Mouse (Mus musculus) heart, embryonic 16.5 days (tissue): ENCODE data around the gene Flrt2. TPM values are rescaled to one million over a fixed set of nuclear protein-coding genes. Genes with fewer than 3 reads are reported as not detected.
A peak's percentile ranks its signal among the peaks of the same experiment; 100 is the strongest.

ENCODE experiments used
- ATAC-seq: fragments of 200-750 bp; cut with Nextera tagmentation; replicated peaks from 2 replicates; pipeline ENCODE4 v1.8.0; 2017; ENCODE audit warnings: moderate number of reproducible peaks; ENCODE audit not compliant: insufficient read depth, low FRiP score; ENCODE audit errors: extremely low read depth
- H3K27ac ChIP-seq: fragments of 300-500 bp; sonication (generic); 2 replicates; pipeline ENCODE4 v1.5.1; 2014; ENCODE audit warnings: mild to moderate bottlenecking, low read length, control low read depth, moderate library complexity
- H3K27me3 ChIP-seq: fragments of 300-500 bp; sonication (generic); 2 replicates; pipeline ENCODE4 v1.6.1; 2014; ENCODE audit warnings: low read length, mixed read lengths; ENCODE audit not compliant: control insufficient read depth, insufficient read depth
- H3K36me3 ChIP-seq: fragments of 300-500 bp; sonication (generic); 2 replicates; pipeline ENCODE4 v1.6.1; 2014; ENCODE audit not compliant: control insufficient read depth, insufficient read depth
- H3K4me1 ChIP-seq: fragments of 300-500 bp; sonication (generic); 2 replicates; pipeline ENCODE4 v1.6.1; 2014; ENCODE audit warnings: low read length, mixed read lengths; ENCODE audit not compliant: control insufficient read depth, insufficient read depth
- H3K4me2 ChIP-seq: fragments of 300-500 bp; sonication (generic); 2 replicates; pipeline ENCODE4 v1.6.1; 2014; ENCODE audit warnings: low read depth, mild to moderate bottlenecking, control low read depth, low read length
- H3K4me3 ChIP-seq: fragments of 300-500 bp; sonication (generic); 2 replicates; pipeline ENCODE4 v1.5.1; 2014; ENCODE audit warnings: mild to moderate bottlenecking, control low read depth, low read length
- H3K9ac ChIP-seq: fragments of 300-500 bp; sonication (generic); 2 replicates; pipeline ENCODE4 v1.6.1; 2014; ENCODE audit warnings: low read length, control low read depth
- H3K9me3 ChIP-seq: fragments of 300-500 bp; sonication (generic); replicated peaks from 2 replicates; pipeline ENCODE4 v1.6.1; 2016; ENCODE audit warnings: low read length; ENCODE audit not compliant: control insufficient read depth
- WGBS: fragments of 180-500 bp; shearing (Covaris S2); extraction: QIAGEN DNeasy Blood & Tissue Kit; methylation state at CpG from one replicate; pipeline ENCODE4 v1.1.7; 2014; 5-methylcytosine and 5-hydroxymethylcytosine counted together
- polyA plus RNA-seq: library from polyadenylated mRNA; unstranded; fragments of >200 nt; fragmentation: Nextera tagmentation; extraction: Ambion mirVana; gene quantifications from 2 replicates; pipeline ENCODE4 v1.2.1, GENCODE M21; 2015

The Flrt2 gene
- polyA plus RNA-seq, 1 experiment from 2014 or later = 14.4 TPM

DNA sequence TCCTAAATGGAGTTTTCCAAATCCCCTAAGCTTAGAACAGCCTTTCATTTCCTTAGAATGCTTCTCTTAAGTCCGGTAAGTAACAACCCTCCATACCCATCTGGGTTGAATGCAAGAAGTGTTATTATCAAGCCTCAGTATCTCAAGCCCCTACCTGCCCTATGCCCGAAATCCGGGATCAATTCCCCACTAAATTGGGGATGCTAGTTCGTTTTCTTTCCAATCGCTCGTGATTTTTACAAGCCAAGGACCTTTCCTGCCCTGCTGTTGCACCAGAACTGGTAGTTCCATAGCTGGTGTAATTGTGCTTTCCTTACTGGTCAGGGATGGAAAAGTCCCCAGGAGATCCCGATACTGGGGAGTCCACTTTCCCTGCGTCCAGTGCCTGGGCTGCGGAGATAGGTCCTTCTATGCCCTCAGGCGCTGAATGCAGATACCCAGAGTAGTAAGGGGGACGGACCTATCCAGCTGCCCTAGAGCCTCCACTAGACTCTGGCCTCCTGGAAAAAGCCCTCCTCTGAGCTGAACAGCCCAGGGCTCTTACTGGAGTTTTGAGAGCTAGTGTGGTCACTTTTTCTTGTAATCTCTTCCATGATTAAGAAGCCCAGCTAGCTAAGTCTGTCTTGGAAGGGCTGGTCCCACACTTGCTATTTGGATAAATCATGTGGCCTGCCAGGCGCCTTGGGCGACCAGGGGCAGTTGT, 1.1 kb downstream of the Flrt2 start:
- Histone ChIP-seq H3K27ac (peak overlapping the region; percentile 96), H3K4me1 (peaks cover 11% of the 10 kb centered on the region), H3K36me3 (no peaks in the 10 kb centered on the region), H3K4me3 (peak overlapping the region; percentile 91), H3K4me2 (peak overlapping the region; percentile 87), H3K27me3 (no peaks in the 10 kb centered on the region), H3K9ac (peak overlapping the region; percentile 93), H3K9me3 (no peaks in the 10 kb centered on the region)
- ATAC-seq = no peak
- 2% methylated on average over 13 of the region's 13 CpGs for WGBS

DNA sequence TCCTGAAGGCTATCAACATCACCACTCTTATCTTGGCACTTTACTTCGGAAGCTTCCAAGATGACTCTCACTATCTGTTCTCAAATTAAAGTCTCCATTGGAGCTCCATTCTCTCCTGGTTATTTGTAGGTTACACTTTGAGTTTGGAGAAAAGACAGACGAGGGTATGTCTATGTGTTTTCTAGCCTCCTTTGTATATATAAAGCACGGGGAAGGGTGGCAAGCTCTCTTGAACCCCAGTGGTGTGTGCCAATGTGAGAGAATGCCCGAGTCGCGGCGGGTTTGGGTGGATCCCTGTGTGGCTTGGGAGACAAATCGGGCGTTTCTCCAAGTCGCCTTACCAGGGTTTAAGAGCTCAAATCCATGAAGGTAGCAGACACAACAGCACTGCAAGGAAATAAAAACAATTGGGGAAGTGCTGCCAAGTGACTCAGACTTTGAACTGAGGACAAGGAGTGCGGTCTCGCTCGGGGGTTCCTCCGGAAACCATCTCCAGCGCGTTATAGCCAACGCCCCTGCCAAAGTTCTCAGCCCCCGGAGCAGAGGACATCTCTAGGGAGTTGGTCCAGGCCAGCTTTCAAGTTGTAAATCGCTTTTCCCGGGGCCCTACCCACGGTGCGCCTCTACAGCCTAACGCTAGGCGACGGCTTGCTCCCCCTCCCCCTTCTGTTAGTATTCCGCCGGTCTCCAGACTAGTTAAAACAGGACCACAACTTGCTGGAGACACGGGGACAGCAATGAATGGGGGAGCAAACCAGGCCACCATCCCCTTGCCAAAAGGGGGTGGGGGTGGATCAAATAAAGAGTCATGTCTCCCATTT, 1.8 kb downstream of the Flrt2 start:
- ATAC-seq = 0 out of 2 replicates have a peak, but pooled peaks have one; percentile 14
- peaks cover 14% of the 10 kb centered on the region for H3K4me1 ChIP-seq
- H3K27me3 ChIP-seq = no peaks in the 10 kb centered on the region
- H3K4me2 ChIP-seq = peak overlapping the region; percentile 87
- H3K36me3 ChIP-seq = no peaks in the 10 kb centered on the region
- 1% methylated on average over 28 of the region's 28 CpGs for WGBS
- H3K9ac ChIP-seq = peak overlapping the region; percentile 93
- no peaks in the 10 kb centered on the region for H3K9me3 ChIP-seq
- peak overlapping the region; percentile 96 for H3K27ac ChIP-seq
- H3K4me3 ChIP-seq = peak overlapping the region; percentile 91

DNA sequence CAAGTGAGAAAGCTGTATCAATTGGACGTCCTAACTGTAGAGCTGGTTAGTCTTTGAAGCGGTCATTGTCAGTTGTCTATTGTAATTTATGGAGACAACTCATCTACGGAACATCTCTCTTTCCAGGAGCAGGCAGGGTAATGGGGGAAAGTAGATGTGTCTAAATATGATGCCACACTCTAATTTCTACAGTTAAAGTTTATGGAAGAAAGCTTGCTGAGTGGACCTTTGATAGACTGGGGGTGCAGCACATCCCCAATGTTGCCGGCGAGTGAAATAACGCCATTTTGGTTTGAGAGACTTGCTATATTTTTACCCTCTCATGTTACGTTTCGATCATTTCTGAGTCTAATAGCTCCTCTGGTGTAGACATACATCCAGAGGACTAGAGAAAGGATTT, 2.5 kb downstream of the Flrt2 start:
- no peaks in the 10 kb centered on the region for H3K27me3 ChIP-seq

DNA sequence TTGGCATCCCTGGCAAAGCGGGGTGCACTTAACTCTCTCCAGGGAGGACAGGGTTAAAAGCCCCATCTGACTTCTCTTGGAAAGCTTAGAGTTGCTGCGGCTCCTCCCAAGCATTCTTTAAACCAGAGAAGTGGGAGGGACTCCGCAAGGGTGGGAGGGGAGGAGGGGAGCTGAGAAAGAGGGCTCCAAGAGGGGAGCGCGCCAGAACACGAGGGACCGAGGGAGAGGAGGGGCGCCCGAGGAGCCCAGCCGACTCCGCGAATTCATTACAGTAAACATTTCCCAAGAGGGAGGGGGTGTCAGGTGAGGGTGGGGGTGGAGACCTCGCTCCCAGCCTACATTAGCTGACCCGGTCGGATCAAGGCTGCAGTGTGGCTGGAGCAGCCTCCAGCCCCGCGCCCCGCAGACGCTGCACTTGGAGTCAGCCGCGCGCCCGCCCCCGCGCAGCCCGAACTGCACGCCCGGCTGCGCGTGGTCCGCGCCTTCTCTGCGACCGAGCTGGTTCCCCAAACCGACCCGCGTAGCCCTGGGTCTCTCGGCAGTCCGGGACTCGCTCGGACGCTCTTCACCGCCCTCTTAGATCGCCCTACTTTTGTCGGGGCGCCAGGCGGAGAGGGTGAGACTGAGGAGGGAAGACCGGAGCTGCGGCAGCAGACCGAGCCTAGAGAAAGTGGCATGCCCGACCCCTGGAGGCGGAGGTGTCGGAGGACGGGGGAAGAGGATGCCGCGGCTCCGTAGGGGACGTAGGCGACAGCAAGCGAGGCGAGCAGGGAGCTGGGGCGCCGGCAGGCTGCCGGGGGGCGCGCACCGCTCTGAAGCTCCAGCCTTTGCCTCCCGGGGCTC, 3.2 kb downstream of the Flrt2 start:
- peak overlapping the region; percentile 91 for H3K4me3 ChIP-seq
- peak overlapping the region; percentile 96 for H3K27ac ChIP-seq
- H3K9me3 ChIP-seq = no peaks in the 10 kb centered on the region
- WGBS = 0% methylated on average over 68 of the region's 68 CpGs
- H3K27me3 ChIP-seq = no peaks in the 10 kb centered on the region
- H3K4me2 ChIP-seq = peak overlapping the region; percentile 87
- H3K4me1 ChIP-seq = peaks cover 20% of the 10 kb centered on the region
- peak; percentile 86 for ATAC-seq
- peak overlapping the region; percentile 93 for H3K9ac ChIP-seq
- H3K36me3 ChIP-seq = no peaks in the 10 kb centered on the region

More for the DNA sequence above, 2.5 kb downstream of the Flrt2 start:
- Histone ChIP-seq H3K27ac (peak overlapping the region; percentile 96), H3K4me3 (peak overlapping the region; percentile 91), H3K4me1 (peaks cover 17% of the 10 kb centered on the region), H3K9me3 (no peaks in the 10 kb centered on the region), H3K4me2 (peak overlapping the region; percentile 87), H3K9ac (peak overlapping the region; percentile 93), H3K36me3 (no peaks in the 10 kb centered on the region)
- no peak for ATAC-seq
- 0% methylated on average over 8 of the region's 8 CpGs for WGBS

DNA sequence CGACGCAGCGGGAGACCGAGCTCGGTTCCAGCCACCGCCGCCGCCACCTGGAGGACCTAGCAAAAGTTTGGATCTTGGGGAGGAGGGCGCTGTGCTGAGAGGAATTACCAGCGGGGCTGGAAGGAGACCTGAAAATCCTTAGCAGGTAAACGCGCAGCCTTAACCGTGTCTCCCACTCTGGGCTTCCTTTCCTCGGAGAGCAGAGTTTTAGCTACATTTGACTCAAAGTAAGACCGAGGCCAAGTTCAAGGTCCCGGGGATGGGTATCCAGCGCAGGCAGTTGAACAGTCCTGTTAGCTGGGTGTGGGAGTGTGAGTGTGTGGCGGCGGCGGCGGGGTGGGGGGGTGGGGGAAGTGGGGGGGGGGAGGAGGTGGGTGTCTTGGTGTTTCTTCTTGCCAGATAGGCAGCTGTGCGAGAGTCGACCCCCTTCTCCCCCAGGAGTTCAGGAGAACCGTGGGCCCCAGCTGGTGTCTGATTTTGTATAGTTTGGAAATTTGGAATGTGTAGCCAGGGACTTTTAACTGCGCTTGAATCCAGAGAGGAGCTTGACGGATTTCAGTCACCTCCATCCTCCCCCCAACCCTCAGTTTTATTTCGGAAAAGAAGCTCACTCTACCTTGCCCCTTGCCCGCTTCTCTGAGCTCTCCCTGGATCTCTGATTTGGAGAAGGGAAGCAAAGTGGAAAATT, 4.0 kb downstream of the Flrt2 start:
- Histone ChIP-seq H3K36me3 (no peaks in the 10 kb centered on the region), H3K27me3 (no peaks in the 10 kb centered on the region)
- no peak for ATAC-seq

DNA sequence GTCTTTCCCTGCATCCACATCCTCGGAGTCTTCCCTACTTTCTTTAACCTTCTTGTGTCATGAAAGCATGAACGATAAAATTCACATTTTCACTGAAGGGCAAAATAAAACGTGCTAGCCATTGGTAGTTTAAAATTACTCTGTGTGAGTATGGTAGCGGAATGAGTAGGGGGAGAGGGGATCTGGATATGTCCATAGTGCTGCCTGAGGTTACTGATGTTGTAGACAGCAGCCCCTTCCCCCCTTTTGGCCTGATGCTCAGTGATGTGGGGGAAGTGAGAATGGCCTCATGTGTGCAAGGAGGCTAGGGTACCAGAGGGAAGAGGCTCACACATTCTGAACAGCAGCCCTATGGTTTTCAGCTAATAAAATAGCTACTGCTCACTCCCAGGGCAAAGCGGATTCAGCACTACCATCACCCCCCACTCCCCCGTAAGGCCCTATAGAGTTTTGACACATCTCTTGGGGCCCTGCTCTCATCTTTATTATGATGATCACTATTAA, 4.5 kb downstream of the Flrt2 start:
- no peaks in the 10 kb centered on the region for H3K36me3 ChIP-seq
- ATAC-seq = no peak
- H3K4me2 ChIP-seq = peak overlapping the region; percentile 87
- 7% methylated on average over 6 of the region's 6 CpGs for WGBS
- peak overlapping the region; percentile 93 for H3K9ac ChIP-seq
- H3K4me3 ChIP-seq = peak overlapping the region; percentile 91
- H3K27me3 ChIP-seq = no peaks in the 10 kb centered on the region
- H3K4me1 ChIP-seq = peaks cover 25% of the 10 kb centered on the region
- no peaks in the 10 kb centered on the region for H3K9me3 ChIP-seq
- H3K27ac ChIP-seq = peak overlapping the region; percentile 96

More for the DNA sequence above, 4.0 kb downstream of the Flrt2 start:
- H3K4me1 ChIP-seq = peaks cover 27% of the 10 kb centered on the region
- H3K4me3 ChIP-seq = peak overlapping the region; percentile 91
- 2% methylated on average over 28 of the region's 28 CpGs for WGBS
- peak overlapping the region; percentile 96 for H3K27ac ChIP-seq
- H3K4me2 ChIP-seq = peak overlapping the region; percentile 87
- no peaks in the 10 kb centered on the region for H3K9me3 ChIP-seq
- peak overlapping the region; percentile 93 for H3K9ac ChIP-seq

DNA sequence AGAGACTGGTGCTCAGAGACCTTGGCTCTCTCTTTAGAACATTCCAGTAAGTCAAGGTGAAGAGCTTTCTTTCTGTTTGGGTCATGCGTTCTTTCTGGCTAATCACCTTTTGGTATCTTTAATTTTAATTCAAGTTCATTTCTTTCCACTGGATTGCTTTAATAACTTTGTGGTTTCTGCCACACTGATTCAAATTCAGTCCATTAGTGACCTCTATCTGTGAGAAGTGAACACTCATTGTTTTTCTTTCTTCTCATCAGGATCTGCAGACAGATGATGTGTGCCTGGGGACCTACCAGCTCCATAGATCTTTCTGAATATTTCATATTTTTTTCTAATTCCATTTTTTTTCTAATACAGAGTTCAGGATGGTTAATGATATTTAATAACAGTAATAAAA, 6.5 kb downstream of the Flrt2 start:
- Histone ChIP-seq H3K27ac (no peak overlapping the region; the same call in 1 of the 2 replicates), H3K4me1 (peaks cover 19% of the 10 kb centered on the region), H3K9me3 (no peaks in the 10 kb centered on the region), H3K36me3 (no peaks in the 10 kb centered on the region), H3K27me3 (no peaks in the 10 kb centered on the region), H3K4me2 (peak overlapping the region; percentile 87), H3K9ac (peak overlapping the region; percentile 93; the same call in 1 of the 2 replicates), H3K4me3 (peak overlapping the region; percentile 91)
- 40% methylated on average over 1 of the region's 1 CpGs for WGBS
- no peak for ATAC-seq

DNA sequence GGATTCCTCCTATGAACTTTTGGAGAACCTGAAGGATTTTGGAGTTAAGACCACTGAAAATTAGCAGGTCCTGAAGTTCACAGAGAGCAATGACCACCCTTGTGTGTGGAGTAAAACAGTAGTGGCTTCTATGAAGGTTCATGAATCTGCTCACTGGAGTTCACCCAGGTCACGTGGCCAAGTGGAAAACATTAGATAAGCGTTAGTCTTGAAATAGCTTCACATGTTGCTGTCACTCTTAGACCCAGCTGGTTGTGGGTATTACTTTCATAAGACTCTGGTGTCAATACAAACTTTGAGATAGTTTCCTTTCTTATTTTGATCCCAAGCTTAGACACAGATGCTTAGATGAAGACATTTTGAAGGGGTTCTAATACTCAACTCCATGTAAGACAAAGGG, 8.7 kb downstream of the Flrt2 start:
- Histone ChIP-seq H3K4me2 (peak overlapping the region; percentile 36; the same call in 1 of the 2 replicates), H3K4me1 (peaks cover 21% of the 10 kb centered on the region), H3K9me3 (no peaks in the 10 kb centered on the region), H3K4me3 (no peak overlapping the region), H3K27ac (peak overlapping the region; percentile 59; the same call in 1 of the 2 replicates), H3K36me3 (no peaks in the 10 kb centered on the region), H3K9ac (no peak overlapping the region), H3K27me3 (no peaks in the 10 kb centered on the region)
- peak; percentile 52; the same call in 1 of the 2 replicates for ATAC-seq
- 24% methylated on average over 2 of the region's 2 CpGs for WGBS
